Mouse (Mus musculus) intestine, embryonic 15.5 days (tissue): Measurements from ENCODE around the gene Sdf2l1. TPM values are rescaled to one million over a fixed set of nuclear protein-coding genes. Genes with fewer than 3 reads are reported as not detected.
A peak's percentile ranks its signal among the peaks of the same experiment; 100 is the strongest.
"Not testable (repeated sequence)": the region's sequence is repeated elsewhere in the genome, so short reads cannot be mapped to it uniquely, and the experiment has no call there.

Experiments
- ATAC-seq: fragments of 200-750 bp; cut with Nextera tagmentation; 2 replicates; pipeline ENCODE4 v1.8.0; 2017; ENCODE audit warnings: moderate TSS enrichment, moderate library complexity
- H3K27ac ChIP-seq: fragments of 300-500 bp; sonication (generic); 2 replicates; pipeline ENCODE4 v1.5.1; 2015; ENCODE audit warnings: mild to moderate bottlenecking, inconsistent platforms
- H3K27me3 ChIP-seq: fragments of 300-500 bp; sonication (generic); replicated peaks from 2 replicates; pipeline ENCODE4 v1.6.1; 2015; ENCODE audit warnings: inconsistent platforms
- H3K36me3 ChIP-seq: fragments of 300-500 bp; sonication (generic); 2 replicates; pipeline ENCODE4 v1.6.1; 2015; ENCODE audit warnings: inconsistent platforms
- H3K4me1 ChIP-seq: fragments of 300-500 bp; sonication (generic); replicated peaks from 2 replicates; pipeline ENCODE4 v1.6.1; 2015; ENCODE audit warnings: inconsistent platforms
- H3K4me2 ChIP-seq: fragments of 300-500 bp; sonication (generic); replicated peaks from 2 replicates; pipeline ENCODE4 v1.6.1; 2015; ENCODE audit warnings: mild to moderate bottlenecking, inconsistent platforms
- H3K4me3 ChIP-seq: fragments of 300-500 bp; sonication (generic); replicated peaks from 2 replicates; pipeline ENCODE4 v1.5.1; 2015; ENCODE audit warnings: inconsistent platforms
- H3K9ac ChIP-seq: fragments of 300-500 bp; sonication (generic); 2 replicates; pipeline ENCODE4 v1.6.1; 2015; ENCODE audit warnings: inconsistent platforms
- H3K9me3 ChIP-seq: fragments of 300-500 bp; sonication (generic); 2 replicates; pipeline ENCODE4 v1.6.1; 2016; ENCODE audit warnings: inconsistent platforms
- WGBS: fragments of 180-500 bp; shearing (Covaris S2); methylation state at CpG from one replicate; pipeline ENCODE4 v1.1.7; 2015; 5-methylcytosine and 5-hydroxymethylcytosine counted together
- polyA plus RNA-seq: library from polyadenylated mRNA; unstranded; fragments of >200 nt; fragmentation: Nextera tagmentation; extraction: Ambion mirVana; gene quantifications from 2 replicates; pipeline ENCODE4 v1.2.1, GENCODE M21; 2015

Sdf2l1 gene
- polyA plus RNA-seq: 134 and 192 TPM in 2 replicates

GRCm38 (mm10) chr16:17132089-17132905 lies at the start of gene Sdf2l1:
Gene Sdf2l1, minus strand, starts transcription at chr16:17132383.
- peak; percentile 99 for ATAC-seq
- under 1% methylated on average over 47 of the region's 47 CpGs for WGBS

GRCm38 (mm10) chr16:17181382-17181781 lies 49.2 kb upstream of the Sdf2l1 start:
- no peak overlapping the region for H3K4me3 ChIP-seq
- no peak overlapping the region for H3K4me2 ChIP-seq
- ATAC-seq: no peak
- no peaks in the 10 kb centered on the region for H3K9me3 ChIP-seq
- no peak overlapping the region for H3K27ac ChIP-seq
- 80% methylated on average over 4 of the region's 4 CpGs for WGBS
- H3K36me3 ChIP-seq: no peaks in the 10 kb centered on the region; the same call in 1 of the 2 replicates
- peaks cover 5% of the 10 kb centered on the region; the same call in 1 of the 2 replicates for H3K4me1 ChIP-seq
- no peak overlapping the region for H3K9ac ChIP-seq
- no peaks in the 10 kb centered on the region for H3K27me3 ChIP-seq

More at GRCm38 (mm10) chr16:17132089-17132905, at the start of gene Sdf2l1:
- Histone ChIP-seq H3K9ac (peak within 1 kb of the TSS; percentile 81), H3K27me3 (no peaks in the 10 kb centered on the region), H3K9me3 (no peaks in the 10 kb centered on the region), H3K27ac (peak within 1 kb of the TSS; percentile 74), H3K4me2 (peak within 1 kb of the TSS; percentile 95), H3K36me3 (no peaks in the 10 kb centered on the region), H3K4me1 (peaks cover 9% of the 10 kb centered on the region), H3K4me3 (peak within 1 kb of the TSS; percentile 79)

GRCm38 (mm10) chr16:17179706-17180105 lies 47.5 kb upstream of the Sdf2l1 start:
- Histone ChIP-seq H3K36me3 (no peaks in the 10 kb centered on the region; the same call in 1 of the 2 replicates), H3K9ac (no peak overlapping the region), H3K4me1 (peaks cover 9% of the 10 kb centered on the region; the same call in 1 of the 2 replicates), H3K4me2 (no peak overlapping the region), H3K27ac (no peak overlapping the region), H3K27me3 (no peaks in the 10 kb centered on the region), H3K4me3 (no peak overlapping the region), H3K9me3 (no peaks in the 10 kb centered on the region)
- WGBS: 90% methylated on average over 3 of the region's 3 CpGs
- ATAC-seq: no peak

GRCm38 (mm10) chr16:17177623-17178170 lies 45.5 kb upstream of the Sdf2l1 start:
- Histone ChIP-seq H3K9ac (no peak overlapping the region), H3K36me3 (peaks cover 4% of the 10 kb centered on the region; the same call in 1 of the 2 replicates), H3K27ac (no peak overlapping the region), H3K9me3 (no peaks in the 10 kb centered on the region), H3K4me3 (no peak overlapping the region), H3K27me3 (no peaks in the 10 kb centered on the region), H3K4me1 (peaks cover 9% of the 10 kb centered on the region; the same call in 1 of the 2 replicates), H3K4me2 (no peak overlapping the region)
- ATAC-seq: no peak
- 100% methylated on average over 1 of the region's 1 CpGs for WGBS

- Histone ChIP-seq H3K9ac (no peak overlapping the region), H3K27ac (no peak overlapping the region), H3K4me2 (no peak overlapping the region), H3K27me3 (no peaks in the 10 kb centered on the region), H3K4me1 (peaks cover 8% of the 10 kb centered on the region; the same call in 1 of the 2 replicates), H3K4me3 (no peak overlapping the region), H3K36me3 (peaks cover 7% of the 10 kb centered on the region; the same call in 1 of the 2 replicates), H3K9me3 (no peaks in the 10 kb centered on the region)
- WGBS: 71% methylated on average over 2 of the region's 2 CpGs
- ATAC-seq: peak; percentile 84
Observed at GRCm38 (mm10) chr16:17175765-17176164, 43.6 kb upstream of the Sdf2l1 start.

GRCm38 (mm10) chr16:17168049-17168448 lies 35.9 kb upstream of the Sdf2l1 start:
- 79% methylated on average over 5 of the region's 5 CpGs for WGBS
- H3K9me3 ChIP-seq: no peaks in the 10 kb centered on the region
- no peaks in the 10 kb centered on the region for H3K4me1 ChIP-seq
- no peaks in the 10 kb centered on the region for H3K27me3 ChIP-seq
- ATAC-seq: no peak
- H3K4me3 ChIP-seq: no peak overlapping the region
- no peak overlapping the region for H3K4me2 ChIP-seq
- H3K36me3 ChIP-seq: peaks cover 18% of the 10 kb centered on the region
- no peak overlapping the region for H3K27ac ChIP-seq
- H3K9ac ChIP-seq: no peak overlapping the region

- H3K27ac ChIP-seq: peak overlapping the region; percentile 49; the same call in 1 of the 2 replicates
- no peaks in the 10 kb centered on the region for H3K4me1 ChIP-seq
- H3K9ac ChIP-seq: no peak overlapping the region
- no peak overlapping the region for H3K4me2 ChIP-seq
- no peaks in the 10 kb centered on the region for H3K9me3 ChIP-seq
- H3K27me3 ChIP-seq: no peaks in the 10 kb centered on the region
- ATAC-seq: peak; percentile 71
- H3K36me3 ChIP-seq: peaks cover 12% of the 10 kb centered on the region
- H3K4me3 ChIP-seq: no peak overlapping the region
Observed at GRCm38 (mm10) chr16:17167179-17167578, 35.0 kb upstream of the Sdf2l1 start.

GRCm38 (mm10) chr16:17165478-17165877 lies 33.3 kb upstream of the Sdf2l1 start:
- ATAC-seq: peak; percentile 84
- H3K27me3 ChIP-seq, H3K4me2 ChIP-seq, H3K9ac ChIP-seq, H3K4me1 ChIP-seq, H3K4me3 ChIP-seq, H3K9me3 ChIP-seq: not testable (repeated sequence)
- 0 out of 2 replicates have a peak overlapping the region, but pooled peaks have one; percentile 33 for H3K27ac ChIP-seq
- peaks cover 12% of the 10 kb centered on the region for H3K36me3 ChIP-seq
- 68% methylated on average over 1 of the region's 1 CpGs for WGBS

GRCm38 (mm10) chr16:17154346-17154745 lies 22.2 kb upstream of the Sdf2l1 start:
- Histone ChIP-seq H3K4me1 (no peaks in the 10 kb centered on the region), H3K36me3 (peaks cover 18% of the 10 kb centered on the region), H3K4me2 (no peak overlapping the region), H3K27ac (no peak overlapping the region), H3K9ac (no peak overlapping the region), H3K9me3 (no peaks in the 10 kb centered on the region), H3K4me3 (no peak overlapping the region), H3K27me3 (no peaks in the 10 kb centered on the region)
- ATAC-seq: no peak
- 88% methylated on average over 2 of the region's 2 CpGs for WGBS

GRCm38 (mm10) chr16:17151874-17152273 lies 19.7 kb upstream of the Sdf2l1 start:
- Histone ChIP-seq H3K27ac (0 out of 2 replicates have a peak overlapping the region, but pooled peaks have one; percentile 78), H3K36me3 (peaks cover 6% of the 10 kb centered on the region; the same call in 1 of the 2 replicates), H3K9me3 (no peaks in the 10 kb centered on the region), H3K4me1 (peaks cover 15% of the 10 kb centered on the region), H3K4me2 (no peak overlapping the region), H3K9ac (no peak overlapping the region), H3K27me3 (no peaks in the 10 kb centered on the region), H3K4me3 (no peak overlapping the region)
- WGBS: 95% methylated on average over 4 of the region's 4 CpGs
- no peak for ATAC-seq

- peak overlapping the region; percentile 78 for H3K27ac ChIP-seq
- H3K9me3 ChIP-seq: no peaks in the 10 kb centered on the region
- 75% methylated on average over 7 of the region's 7 CpGs for WGBS
- H3K27me3 ChIP-seq: no peaks in the 10 kb centered on the region
- H3K9ac ChIP-seq: no peak overlapping the region
- no peak overlapping the region for H3K4me3 ChIP-seq
- peaks cover 17% of the 10 kb centered on the region for H3K4me1 ChIP-seq
- peak overlapping the region; percentile 10; the same call in 1 of the 2 replicates for H3K4me2 ChIP-seq
- H3K36me3 ChIP-seq: peaks cover 6% of the 10 kb centered on the region; the same call in 1 of the 2 replicates
- ATAC-seq: peak; percentile 73
Observed at GRCm38 (mm10) chr16:17150520-17151258, 18.5 kb upstream of the Sdf2l1 start.

- peaks cover 17% of the 10 kb centered on the region for H3K4me1 ChIP-seq
- H3K27me3 ChIP-seq: no peaks in the 10 kb centered on the region
- peak overlapping the region; percentile 64 for H3K4me3 ChIP-seq
- WGBS: 9% methylated on average over 16 of the region's 16 CpGs
- ATAC-seq: peak; percentile 26
- H3K36me3 ChIP-seq: 0 out of 2 replicates have a peak, but pooled peaks cover 2% of the 10 kb centered on the region
- peak overlapping the region; percentile 57 for H3K9ac ChIP-seq
- H3K4me2 ChIP-seq: peak overlapping the region; percentile 94
- peak overlapping the region; percentile 27; the same call in 1 of the 2 replicates for H3K27ac ChIP-seq
- no peaks in the 10 kb centered on the region for H3K9me3 ChIP-seq
Observed at GRCm38 (mm10) chr16:17148084-17148483, 15.9 kb upstream of the Sdf2l1 start.
